ENCODE assay signal across 8 mouse cellular contexts in genomic region chr11:98786359-98787214, GRCm38 (mm10). TPM values are rescaled to one million over a fixed set of nuclear protein-coding genes. Genes with fewer than 3 reads are reported as not detected.
A peak's percentile ranks its signal among the peaks of the same experiment; 100 is the strongest.
DNase-seq lines count a peak whose midpoint lies in the region; ATAC-seq lines count a peak whose summit lies in the region.

No protein-coding gene starts in this region.

- H3K4me1 ChIP-seq in brown adipose tissue, adult 24 weeks (ENCODE audit: control insufficient read depth, insufficient read depth, insufficient read length, low read length) = peaks cover 31% of the 10 kb centered on the region
- H3K4me1 ChIP-seq in heart, embryonic 14.5 days (ENCODE audit: control insufficient read depth in 2 of 2, insufficient read depth in 2 of 2, low read length in 2 of 2) = peaks cover 53 to 63% of the 10 kb centered on the region in 2 experiments
- H3K4me1 ChIP-seq in liver, embryonic 12.5 days = peaks cover 97% of the 10 kb centered on the region
- H3K4me1 ChIP-seq in stomach, embryonic 15.5 days = peaks cover 61% of the 10 kb centered on the region

- peak overlapping the region; percentile 59 for H3K4me2 ChIP-seq in heart, embryonic 14.5 days (ENCODE audit: low read length)
- H3K4me2 ChIP-seq in liver, embryonic 12.5 days = peak overlapping the region; percentile 60
- peak overlapping the region; percentile 53 for H3K4me2 ChIP-seq in stomach, embryonic 15.5 days

- H3K4me3 ChIP-seq in brown adipose tissue, adult 24 weeks (ENCODE audit: insufficient read depth, low read depth, low read length) = peak overlapping the region; percentile 51
- H3K4me3 ChIP-seq in heart, embryonic 14.5 days (ENCODE audit: control insufficient read depth in 1 of 2, insufficient read depth in 1 of 2, low read depth in 1 of 2, low read length in 2 of 2) = peak overlapping the region; percentile 1 to 9; a peak in 2 of 4 replicates
- H3K4me3 ChIP-seq in liver, embryonic 12.5 days = peak overlapping the region; percentile 18
- H3K4me3 ChIP-seq in stomach, embryonic 15.5 days (replicated peaks) = peak overlapping the region; percentile 2; the same call in 1 of the 2 replicates

- ATAC-seq in heart, embryonic 14.5 days (ENCODE audit: insufficient number of reproducible peaks, insufficient read depth, low FRiP score, low read depth) = peak; percentile 77
- peak; percentile 35 for ATAC-seq in liver, embryonic 12.5 days
- peak; percentile 59 for ATAC-seq in stomach, embryonic 15.5 days (ENCODE audit: insufficient read depth, low FRiP score, low read depth)

- no peaks in the 10 kb centered on the region for H3K9me3 ChIP-seq in heart, embryonic 14.5 days (ENCODE audit: control insufficient read depth, low read length)
- no peaks in the 10 kb centered on the region for H3K9me3 ChIP-seq in liver, embryonic 12.5 days (replicated peaks)
- no peaks in the 10 kb centered on the region for H3K9me3 ChIP-seq in stomach, embryonic 15.5 days

- H3K36me3 ChIP-seq in heart, embryonic 14.5 days (ENCODE audit: control insufficient read depth, insufficient read depth, low read length) = no peaks in the 10 kb centered on the region
- no peaks in the 10 kb centered on the region for H3K36me3 ChIP-seq in liver, embryonic 12.5 days
- H3K36me3 ChIP-seq in stomach, embryonic 15.5 days = no peaks in the 10 kb centered on the region

- H3K9ac ChIP-seq in heart, embryonic 14.5 days (ENCODE audit: low read length) = peak overlapping the region; percentile 70
- H3K9ac ChIP-seq in liver, embryonic 12.5 days = peak overlapping the region; percentile 32
- H3K9ac ChIP-seq in stomach, embryonic 15.5 days = no peak overlapping the region

- WGBS in heart, embryonic 14.5 days = under 1% methylated on average over 14 of the region's 15 CpGs
- WGBS in liver, embryonic 12.5 days (ENCODE audit: insufficient replicate concordance) = 3% methylated on average over 14 of the region's 15 CpGs
- WGBS in stomach, embryonic 15.5 days = 0% methylated on average over 13 of the region's 15 CpGs

- H3K27me3 ChIP-seq in heart, embryonic 14.5 days (ENCODE audit: control insufficient read depth, insufficient read depth, low read length) = no peaks in the 10 kb centered on the region
- no peaks in the 10 kb centered on the region for H3K27me3 ChIP-seq in liver, embryonic 12.5 days (replicated peaks)
- H3K27me3 ChIP-seq in stomach, embryonic 15.5 days (replicated peaks) = no peaks in the 10 kb centered on the region

- peak; percentile 91 to 94 for DNase-seq in CD8-positive naive resting alpha-beta T cell, adult 2 months (ENCODE audit: low read depth in 2 of 2, low spot score in 2 of 2)
- peak; percentile 89 for DNase-seq in fibroblast of lung, adult 2 months (ENCODE audit: low read depth)
- peak; percentile 98 for DNase-seq in kidney, postnatal 14 days
- peak; percentile 94 for DNase-seq in naive thymus-derived CD4-positive, alpha-beta T cell, adult 2 months (ENCODE audit: low read depth)

- H3K27ac ChIP-seq in brown adipose tissue, adult 24 weeks (replicated peaks; ENCODE audit: low read depth, low read length) = peak overlapping the region; percentile 97
- H3K27ac ChIP-seq in heart, embryonic 14.5 days (replicated peaks in 1 of 2; ENCODE audit: control insufficient read depth in 1 of 2, insufficient read depth in 1 of 2, low read depth in 2 of 2, low read length in 2 of 2) = peak overlapping the region; percentile 92 to 98
- peak overlapping the region; percentile 66 for H3K27ac ChIP-seq in liver, embryonic 12.5 days
- H3K27ac ChIP-seq in stomach, embryonic 15.5 days = peak overlapping the region; percentile 97

RNA-seq across cellular contexts. Expression of gene Msl1, which starts 8.7 kb away (rescaled TPM):
- polyA plus RNA-seq in brown adipose tissue, adult 24 weeks (2012; ENCODE audit: insufficient read depth, insufficient read length, missing spikeins) = 36.3 and 40.8 TPM in 2 replicates
- 13.3 and 15.3 TPM in 2 replicates for polyA plus RNA-seq in heart, embryonic 14.5 days (2014; fragmentation: Nextera tagmentation; extraction: Ambion mirVana)
- polyA plus RNA-seq in liver, embryonic 12.5 days (2016; fragmentation: Nextera tagmentation; extraction: Ambion mirVana) = 11.5 and 11.7 TPM in 2 replicates
- 23.0 and 23.6 TPM in 2 replicates for polyA plus RNA-seq in stomach, embryonic 15.5 days (2015; fragmentation: Nextera tagmentation; extraction: Ambion mirVana)

RNA-seq across cellular contexts. Expression of gene Nr1d1, which starts 11.5 kb away (rescaled TPM):
- 78.3 and 90.9 TPM in 2 replicates for polyA plus RNA-seq in brown adipose tissue, adult 24 weeks (2012; ENCODE audit: insufficient read depth, insufficient read length, missing spikeins)
- polyA plus RNA-seq in heart, embryonic 14.5 days (2014; fragmentation: Nextera tagmentation; extraction: Ambion mirVana) = 6.0 and 6.4 TPM in 2 replicates
- polyA plus RNA-seq in liver, embryonic 12.5 days (2016; fragmentation: Nextera tagmentation; extraction: Ambion mirVana) = 1.3 and 1.4 TPM in 2 replicates
- 2.4 and 2.5 TPM in 2 replicates for polyA plus RNA-seq in stomach, embryonic 15.5 days (2015; fragmentation: Nextera tagmentation; extraction: Ambion mirVana)

RNA-seq across cellular contexts. Expression of gene Casc3, which starts 18.1 kb away (rescaled TPM):
- polyA plus RNA-seq in brown adipose tissue, adult 24 weeks (2012; ENCODE audit: insufficient read depth, insufficient read length, missing spikeins) = 9.2 and 16.9 TPM in 2 replicates
- 22.6 and 22.9 TPM in 2 replicates for polyA plus RNA-seq in heart, embryonic 14.5 days (2014; fragmentation: Nextera tagmentation; extraction: Ambion mirVana)
- 26.4 and 29.7 TPM in 2 replicates for polyA plus RNA-seq in liver, embryonic 12.5 days (2016; fragmentation: Nextera tagmentation; extraction: Ambion mirVana)
- 31.7 and 35.3 TPM in 2 replicates for polyA plus RNA-seq in stomach, embryonic 15.5 days (2015; fragmentation: Nextera tagmentation; extraction: Ambion mirVana)

RNA-seq across cellular contexts. Expression of gene Thra, which starts 46.1 kb away (rescaled TPM):
- polyA plus RNA-seq in brown adipose tissue, adult 24 weeks (2012; ENCODE audit: insufficient read depth, insufficient read length, missing spikeins) = 64.4 and 82.3 TPM in 2 replicates
- polyA plus RNA-seq in heart, embryonic 14.5 days (2014; fragmentation: Nextera tagmentation; extraction: Ambion mirVana) = 45.3 and 55.6 TPM in 2 replicates
- polyA plus RNA-seq in liver, embryonic 12.5 days (2016; fragmentation: Nextera tagmentation; extraction: Ambion mirVana) = 13.0 and 13.3 TPM in 2 replicates
- polyA plus RNA-seq in stomach, embryonic 15.5 days (2015; fragmentation: Nextera tagmentation; extraction: Ambion mirVana) = 42.7 and 44.7 TPM in 2 replicates

RNA-seq across cellular contexts. Expression of gene Rapgefl1, which starts 50.0 kb away (rescaled TPM):
- polyA plus RNA-seq in brown adipose tissue, adult 24 weeks (2012; ENCODE audit: insufficient read depth, insufficient read length, missing spikeins) = 0.40 TPM in 1 of 2 replicates, not detected in the other
- polyA plus RNA-seq in heart, embryonic 14.5 days (2014; fragmentation: Nextera tagmentation; extraction: Ambion mirVana) = 0.82 and 0.95 TPM in 2 replicates
- polyA plus RNA-seq in liver, embryonic 12.5 days (2016; fragmentation: Nextera tagmentation; extraction: Ambion mirVana) = 0.21 and 0.24 TPM in 2 replicates
- polyA plus RNA-seq in stomach, embryonic 15.5 days (2015; fragmentation: Nextera tagmentation; extraction: Ambion mirVana) = 3.8 and 4.1 TPM in 2 replicates

Comparison
In these comparisons a context has a peak if more than half of its experiments do, and no peak if none do; other contexts are left out.
1. Peak in every context shown above with its lines: DNase-seq, ATAC-seq, H3K4me3 ChIP-seq and H3K27ac ChIP-seq.
2. RNA of gene Nr1d1, which starts 11.5 kb away (polyA plus RNA-seq): 78.3 to 90.9 TPM in brown adipose tissue, adult 24 weeks; 6.0 to 6.4 TPM in heart, embryonic 14.5 days, 2.4 to 2.5 TPM in stomach, embryonic 15.5 days and 1.3 to 1.4 TPM in liver, embryonic 12.5 days; every median in the first group is over 10 times any median in the second.